Mouse (Mus musculus): ENCODE results near the gene Agpat3.

- TF ChIP-seq CTCF (IDR thresholded peaks at IDR 0.05; ENCODE audit: control insufficient read depth, insufficient read depth, insufficient read length), result no peak
- no peak for TF ChIP-seq MAX (IDR thresholded peaks at IDR 0.05)
- no peak for TF ChIP-seq CEBPB (IDR thresholded peaks at IDR 0.05; ENCODE audit: low read depth)
- TF ChIP-seq USF1 (IDR thresholded peaks at IDR 0.05; ENCODE audit: low read depth), result no peak
- TF ChIP-seq MYOG (IDR thresholded peaks at IDR 0.05; ENCODE audit: control insufficient read depth, extremely low read depth, insufficient read length), result no peak
Measured at GRCm38 (mm10) chr10:78350796-78351556, 1.3 kb downstream of the Agpat3 start.

Data from C2C12 (cell line).